Comparison of ENCODE assay signal across 19 mouse cellular contexts in the genomic region with DNA sequence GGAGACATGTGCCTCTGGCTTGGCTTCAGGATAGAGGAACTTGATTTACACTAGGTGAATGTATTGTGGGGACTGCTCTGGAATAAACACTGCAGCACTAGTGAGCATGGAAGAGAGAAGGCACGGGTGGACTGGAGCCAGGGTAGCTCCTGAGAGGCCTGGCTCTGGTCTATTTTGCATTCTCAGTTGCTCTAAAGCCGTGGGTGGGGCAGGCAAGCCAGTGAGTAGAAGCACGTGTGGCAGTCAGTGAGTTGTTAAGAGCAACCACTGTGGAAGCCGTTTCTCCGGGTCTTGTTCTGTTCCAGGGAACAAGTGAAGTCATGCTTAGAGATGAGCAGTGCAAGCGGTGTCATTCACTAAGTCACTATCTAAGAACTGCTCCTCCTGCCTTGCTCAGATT.
"Had no signal": no experiment of that assay in that cellular context is flagged by ENCODE, and none has a peak within 500 bp of the region (broad histone marks: within the 10 kb centered on the region; RNA-seq: fewer than 3 reads in every experiment).

No protein-coding gene starts in this region.

- H3K4me3 ChIP-seq: midbrain, embryonic 10.5 days; midbrain, embryonic 12.5 days; myocyte; neural tube, embryonic 13.5 days; neural tube, embryonic 15.5 days; stomach, embryonic 15.5 days had no signal

- DNase-seq: lung, adult 18-20 months; lung, embryonic 14.5 days; lung, postnatal 10 days; lung, postnatal 4 days; midbrain, embryonic 14.5 days; retina, postnatal 1 day; right cerebral cortex, adult 18-20 months; right cerebral cortex, postnatal 14 days; thymus, adult 2 months; thymus, postnatal 25 days; thymus, postnatal 4 days had no signal

- ATAC-seq: midbrain, embryonic 16.5 days had no signal

- H3K27ac ChIP-seq: midbrain, embryonic 10.5 days; midbrain, embryonic 12.5 days; neural tube, embryonic 13.5 days; neural tube, embryonic 15.5 days; stomach, embryonic 15.5 days; stomach, postnatal 0 days had no signal
